Mouse (Mus musculus) G1E (cell line): ENCODE data around the gene Pcnx3. TPM values are rescaled to one million over a fixed set of nuclear protein-coding genes. Genes with fewer than 3 reads are reported as not detected.

Source experiments
- ATAC-seq: 2 replicates; pipeline ENCODE4 v1.8.0; 2016; ENCODE audit warnings: mild to moderate bottlenecking; ENCODE audit not compliant: insufficient number of reproducible peaks, poor library complexity, low FRiP score, severe bottlenecking; ENCODE audit errors: extremely low read depth
- DNase-seq: peaks from one replicate; pipeline ENCODE4 v3.0.0; 2012; ENCODE audit warnings: low spot score
- H3K27me3 ChIP-seq: 2 replicates; pipeline ENCODE4 v1.6.1; 2012; ENCODE audit warnings: mild to moderate bottlenecking, low read length, inconsistent platforms; ENCODE audit not compliant: insufficient read depth
- H3K36me3 ChIP-seq: replicated peaks from 2 replicates; pipeline ENCODE3; 2012; ENCODE audit warnings: mild to moderate bottlenecking, inconsistent platforms
- H3K4me1 ChIP-seq: 2 replicates; pipeline ENCODE4 v1.6.1; 2012; ENCODE audit warnings: low read depth, low read length, inconsistent platforms, mixed read lengths; ENCODE audit not compliant: insufficient read depth
- H3K4me3 ChIP-seq: 2 replicates; pipeline ENCODE4 v1.5.1; 2012; ENCODE audit warnings: low read depth, mild to moderate bottlenecking, inconsistent platforms, low read length, moderate library complexity, mixed read lengths
- H3K9me3 ChIP-seq: replicated peaks from 2 replicates; pipeline ENCODE4 v1.6.1; 2012; ENCODE audit warnings: inconsistent platforms
- CTCF ChIP-seq: IDR thresholded peaks from 2 replicates; pipeline ENCODE4 v1.5.1; 2012; ENCODE audit warnings: low read depth, low read length, inconsistent platforms, mixed read lengths
- GATA1 ChIP-seq: IDR thresholded peaks from 2 replicates; pipeline ENCODE4 v1.6.1; 2012; ENCODE audit warnings: borderline replicate concordance, low read length, inconsistent platforms, mixed read lengths
- GATA2 ChIP-seq: IDR thresholded peaks from 2 replicates; pipeline ENCODE4 v1.6.1; 2012; ENCODE audit warnings: low read depth, low read length, inconsistent platforms, borderline replicate concordance
- POLR2AphosphoS5 ChIP-seq: IDR thresholded peaks from 2 replicates; pipeline ENCODE4 v1.6.1; 2012; ENCODE audit warnings: low read depth, low read length, inconsistent platforms; ENCODE audit not compliant: insufficient replicate concordance
- TAL1 ChIP-seq: conservative IDR thresholded peaks from 2 replicates; pipeline ENCODE4 v1.6.1; 2012; ENCODE audit warnings: low read depth, low read length, inconsistent platforms, mixed read lengths
- polyA plus RNA-seq: library from polyadenylated mRNA; stranded (reverse); fragments of >175 nt; gene quantifications from 2 replicates; pipeline ENCODE4 v1.2.3, GENCODE M21; 2012
- total RNA-seq, 2 experiments: library from RNA; stranded (forward) in 1 of 2; stranded (reverse) in 1 of 2; fragments of 200-1000 nt in 1 of 2; fragments of >200 nt in 1 of 2; fragmentation: Nextera tagmentation in 1 of 2; gene quantifications; 2 replicates each; pipeline ENCODE4 v1.2.3; 2014 to 2017

The Pcnx3 gene
- total and polyA plus RNA-seq, 3 experiments, result 13.6 to 178 (median 51.0) TPM

DNA sequence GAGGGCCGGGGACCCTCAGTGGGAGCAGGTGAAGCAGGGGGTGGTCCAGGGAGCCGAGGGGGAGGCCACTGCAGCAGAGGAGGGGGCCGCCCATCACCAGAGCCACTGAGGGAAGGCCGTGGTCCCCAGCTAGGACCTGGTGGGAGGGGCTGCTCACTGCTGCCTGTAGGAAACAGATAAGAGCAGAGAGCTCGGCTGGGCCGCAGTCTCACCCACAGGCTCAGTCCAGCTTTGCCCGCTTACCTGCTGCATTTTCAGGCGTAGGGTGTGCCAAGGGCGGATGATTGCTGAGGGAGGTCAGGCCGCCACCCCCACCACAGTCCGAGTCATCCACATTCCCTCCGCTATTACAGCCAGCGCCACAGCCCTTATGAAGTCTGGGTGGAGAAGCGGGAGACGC, 23.2 kb downstream of the Pcnx3 start:
- TF ChIP-seq TAL1 (peak; percentile 82; the same call in 1 of the 2 replicates), POLR2AphosphoS5 (no peak)
- peak; percentile 88 for DNase-seq
- peak; percentile 65 for ATAC-seq
- peaks cover 89% of the 10 kb centered on the region for H3K36me3 ChIP-seq
- peaks cover 79% of the 10 kb centered on the region for H3K4me1 ChIP-seq
- H3K9me3 ChIP-seq, result no peaks in the 10 kb centered on the region
- H3K27me3 ChIP-seq, result no peaks in the 10 kb centered on the region; the same call in 1 of the 2 replicates
- peak overlapping the region; percentile 60; the same call in 1 of the 2 replicates for H3K4me3 ChIP-seq

DNA sequence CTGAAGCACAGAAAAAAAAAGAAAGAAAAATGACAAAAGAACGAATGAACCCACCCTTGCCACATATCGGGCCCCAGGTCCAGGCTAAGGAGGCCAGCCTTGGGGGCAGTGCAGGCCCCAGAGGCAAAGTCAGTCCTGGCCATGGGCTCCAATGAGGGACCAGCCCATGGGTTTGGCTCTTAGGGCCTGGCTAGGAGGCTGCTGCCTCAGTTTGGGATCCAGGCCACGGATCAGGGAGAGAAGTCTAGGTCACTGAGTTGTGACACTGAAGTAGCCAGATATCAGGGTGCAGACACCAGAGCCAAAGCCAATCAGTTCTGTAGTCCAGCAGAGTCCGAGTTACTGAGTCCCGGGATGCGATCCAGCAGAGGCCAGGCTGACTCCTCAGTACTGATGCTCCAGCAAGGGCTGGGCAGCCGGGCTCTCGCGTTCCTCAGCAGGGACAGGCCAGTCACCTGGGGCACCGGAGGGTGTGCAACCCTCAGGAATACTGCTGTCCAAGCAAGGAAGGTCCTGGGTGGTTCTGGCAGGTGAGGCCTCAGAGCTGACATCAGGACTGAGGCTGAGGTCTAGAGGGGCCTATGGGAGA, 23.9 kb downstream of the Pcnx3 start:
- peaks cover 82% of the 10 kb centered on the region for H3K4me1 ChIP-seq
- no peaks in the 10 kb centered on the region for H3K9me3 ChIP-seq
- TF ChIP-seq TAL1 (no peak), GATA2 (no peak), CTCF (no peak), POLR2AphosphoS5 (no peak), GATA1 (no peak)
- no peak for ATAC-seq
- no peak for DNase-seq
- H3K27me3 ChIP-seq, result no peaks in the 10 kb centered on the region; the same call in 1 of the 2 replicates
- H3K4me3 ChIP-seq, result peak overlapping the region; percentile 60; the same call in 1 of the 2 replicates
- peaks cover 89% of the 10 kb centered on the region for H3K36me3 ChIP-seq

DNA sequence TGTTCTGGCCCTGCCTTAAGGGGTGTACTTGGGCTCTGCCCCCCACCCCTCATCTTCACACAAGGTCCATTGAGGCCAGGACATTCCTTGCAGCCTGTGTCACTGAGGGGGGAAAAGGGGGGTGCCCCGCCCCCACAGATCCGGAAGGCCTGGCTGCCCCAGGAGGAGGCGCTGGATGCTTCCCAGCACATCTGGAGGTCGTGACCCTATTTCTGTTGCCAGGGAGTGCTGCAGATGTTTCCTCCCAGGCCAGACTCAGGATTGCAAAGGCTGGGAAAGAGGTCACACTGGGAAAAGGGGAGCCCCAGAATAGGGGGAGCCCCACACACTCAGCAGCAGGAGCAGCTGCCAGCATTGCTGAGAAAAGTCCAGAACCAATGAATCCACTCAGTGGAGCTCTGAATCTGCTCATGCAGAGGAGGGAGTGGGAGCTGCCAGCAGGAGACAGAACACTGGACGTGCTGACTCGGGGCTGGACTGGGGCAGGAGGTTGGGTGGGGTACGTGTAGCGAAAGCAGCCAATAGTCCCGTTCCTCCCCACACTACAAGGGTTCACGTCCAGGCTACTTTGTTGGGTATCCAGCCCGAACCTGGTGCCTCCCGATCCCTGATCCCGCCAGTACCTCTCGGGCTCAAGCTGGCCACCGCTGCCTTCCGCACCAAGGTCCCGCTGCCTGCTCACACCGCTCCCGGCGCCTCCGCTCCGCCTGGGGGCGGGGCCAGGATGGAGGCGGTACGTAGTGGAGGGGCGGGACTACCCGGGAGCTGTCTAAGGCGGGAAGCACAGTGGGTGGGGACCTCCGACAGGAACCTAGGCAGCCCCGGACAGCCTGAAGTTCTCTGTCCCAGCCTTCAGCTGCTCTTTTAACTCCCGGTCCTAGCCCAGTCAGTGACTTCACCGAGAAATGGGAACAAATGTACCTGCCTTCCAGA, 25.5 kb downstream of the Pcnx3 start, which contains the start of gene Sipa1:
TSS of gene Sipa1 (minus strand) at position 727 of the 933 bp plus-strand sequence.
- peak; percentile 93 for DNase-seq
- Histone ChIP-seq H3K36me3 (peaks cover 88% of the 10 kb centered on the region), H3K27me3 (no peaks in the 10 kb centered on the region; the same call in 1 of the 2 replicates), H3K4me1 (peaks cover 75% of the 10 kb centered on the region), H3K9me3 (no peaks in the 10 kb centered on the region), H3K4me3 (peak within 1 kb of the TSS; percentile 76)
- no peak for TF ChIP-seq TAL1
- TF ChIP-seq GATA2, result no peak
- no peak for TF ChIP-seq CTCF
- no peak for TF ChIP-seq POLR2AphosphoS5
- no peak for TF ChIP-seq GATA1
- peak; percentile 74 for ATAC-seq

DNA sequence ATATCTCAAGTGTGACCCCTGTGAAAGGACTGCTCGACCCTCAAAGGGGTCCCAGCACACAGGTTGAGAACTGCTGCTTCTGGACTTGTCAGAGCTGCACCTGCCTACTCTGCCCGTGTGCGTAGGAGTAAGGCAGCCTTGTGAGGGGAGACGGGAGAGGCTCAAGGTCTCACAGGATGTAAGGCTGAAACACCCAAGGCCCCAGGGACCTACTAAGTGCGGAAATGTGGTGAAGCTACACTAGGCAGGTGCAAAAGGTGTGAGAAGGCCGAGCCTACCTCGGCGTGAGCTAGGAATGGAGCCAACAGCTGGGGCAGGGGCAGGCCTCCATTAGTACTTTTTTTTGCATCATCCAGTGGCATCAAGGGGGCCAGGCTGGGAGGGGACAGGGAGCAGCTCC, 26.4 kb downstream of the Pcnx3 start:
- no peak for DNase-seq
- no peak for ATAC-seq
- Histone ChIP-seq H3K4me1 (peaks cover 78% of the 10 kb centered on the region), H3K9me3 (no peaks in the 10 kb centered on the region), H3K4me3 (peak overlapping the region; percentile 76; the same call in 1 of the 2 replicates), H3K36me3 (peaks cover 88% of the 10 kb centered on the region), H3K27me3 (no peaks in the 10 kb centered on the region; the same call in 1 of the 2 replicates)
- TF ChIP-seq GATA1, result no peak
- no peak for TF ChIP-seq POLR2AphosphoS5
- no peak for TF ChIP-seq GATA2
- TF ChIP-seq TAL1, result no peak
- TF ChIP-seq CTCF, result no peak

DNA sequence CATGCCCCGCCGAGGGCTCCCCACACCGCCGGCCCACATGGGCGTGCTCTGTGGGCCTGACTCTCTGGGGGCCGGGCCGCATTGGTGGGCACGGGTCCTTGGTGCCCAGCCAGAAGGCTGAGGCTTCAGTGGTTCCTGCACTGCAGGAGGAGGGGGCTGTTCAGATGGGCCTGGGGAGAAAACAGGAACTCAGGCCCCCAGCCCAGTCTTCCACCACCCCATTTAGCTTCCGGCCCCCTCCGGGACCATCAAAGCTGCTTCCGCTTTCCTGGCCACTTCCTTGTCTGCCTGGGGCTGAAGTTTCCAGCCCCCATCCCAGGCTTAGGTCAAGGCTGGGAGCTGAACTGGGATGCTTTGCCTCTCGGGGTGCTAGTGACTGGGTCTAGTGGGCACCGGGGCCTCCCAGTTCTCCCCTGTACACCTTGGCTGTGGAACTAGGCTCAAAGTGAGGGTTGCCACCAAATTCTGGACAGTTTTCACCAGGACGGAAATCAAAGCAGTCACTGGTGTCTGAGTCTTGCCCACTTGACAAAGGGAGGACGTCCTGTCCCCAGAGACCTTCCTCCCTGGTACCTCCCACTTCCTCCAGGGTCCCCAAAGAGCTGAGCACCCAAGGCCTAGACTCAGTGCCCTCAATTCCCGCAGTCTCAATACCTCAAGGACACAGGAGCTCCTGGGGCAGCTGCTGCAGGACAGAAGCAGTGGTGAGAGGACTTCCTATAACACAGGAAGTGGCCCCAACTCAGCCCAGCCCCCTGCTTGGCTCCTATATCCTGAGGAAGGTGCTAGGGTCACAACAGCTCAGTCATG, 27.6 kb downstream of the Pcnx3 start:
- Histone ChIP-seq H3K4me1 (peaks cover 68% of the 10 kb centered on the region), H3K36me3 (peaks cover 86% of the 10 kb centered on the region), H3K9me3 (no peaks in the 10 kb centered on the region), H3K27me3 (no peaks in the 10 kb centered on the region), H3K4me3 (no peak overlapping the region)
- no peak for TF ChIP-seq GATA1
- no peak for TF ChIP-seq POLR2AphosphoS5
- no peak for TF ChIP-seq CTCF
- no peak for TF ChIP-seq TAL1
- TF ChIP-seq GATA2, result no peak
- no peak for DNase-seq
- ATAC-seq, result no peak

DNA sequence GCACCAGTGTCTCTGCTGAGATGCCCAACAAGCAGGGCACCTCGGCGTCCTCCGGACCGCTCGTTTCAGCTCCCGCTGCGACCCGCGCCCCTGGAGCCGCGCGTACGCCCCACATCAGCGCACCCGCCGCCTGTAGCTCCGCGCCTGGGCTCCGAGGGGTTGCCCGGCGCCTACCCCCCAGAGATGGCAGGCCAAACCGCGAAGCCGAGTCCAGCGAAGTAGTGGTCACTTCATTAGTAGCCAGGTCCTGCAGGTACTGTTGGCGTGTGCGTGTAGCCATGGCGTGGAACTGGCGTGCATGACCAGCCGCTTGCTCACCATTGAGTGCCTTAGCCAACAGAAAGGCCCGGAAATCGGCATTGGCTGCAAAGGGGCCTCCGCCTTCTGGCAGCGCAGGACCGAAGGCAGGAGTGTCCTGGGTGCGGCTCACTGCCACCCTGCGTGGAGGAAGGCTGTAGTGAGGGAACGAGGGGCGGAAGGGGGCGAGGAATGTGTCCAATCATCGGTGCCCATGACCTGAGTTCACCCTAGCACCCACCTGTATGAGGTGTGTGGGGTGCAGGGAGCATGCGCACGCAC, 33.9 kb downstream of the Pcnx3 start:
- H3K4me3 ChIP-seq, result no peak overlapping the region
- TF ChIP-seq POLR2AphosphoS5 (no peak), GATA1 (no peak), CTCF (no peak), TAL1 (no peak), GATA2 (no peak)
- H3K9me3 ChIP-seq, result peaks cover 12% of the 10 kb centered on the region
- H3K4me1 ChIP-seq, result peaks cover 9% of the 10 kb centered on the region
- ATAC-seq (no peak), DNase-seq (no peak)
- H3K27me3 ChIP-seq, result no peaks in the 10 kb centered on the region
- peaks cover 94% of the 10 kb centered on the region for H3K36me3 ChIP-seq
